In the genomic region with DNA sequence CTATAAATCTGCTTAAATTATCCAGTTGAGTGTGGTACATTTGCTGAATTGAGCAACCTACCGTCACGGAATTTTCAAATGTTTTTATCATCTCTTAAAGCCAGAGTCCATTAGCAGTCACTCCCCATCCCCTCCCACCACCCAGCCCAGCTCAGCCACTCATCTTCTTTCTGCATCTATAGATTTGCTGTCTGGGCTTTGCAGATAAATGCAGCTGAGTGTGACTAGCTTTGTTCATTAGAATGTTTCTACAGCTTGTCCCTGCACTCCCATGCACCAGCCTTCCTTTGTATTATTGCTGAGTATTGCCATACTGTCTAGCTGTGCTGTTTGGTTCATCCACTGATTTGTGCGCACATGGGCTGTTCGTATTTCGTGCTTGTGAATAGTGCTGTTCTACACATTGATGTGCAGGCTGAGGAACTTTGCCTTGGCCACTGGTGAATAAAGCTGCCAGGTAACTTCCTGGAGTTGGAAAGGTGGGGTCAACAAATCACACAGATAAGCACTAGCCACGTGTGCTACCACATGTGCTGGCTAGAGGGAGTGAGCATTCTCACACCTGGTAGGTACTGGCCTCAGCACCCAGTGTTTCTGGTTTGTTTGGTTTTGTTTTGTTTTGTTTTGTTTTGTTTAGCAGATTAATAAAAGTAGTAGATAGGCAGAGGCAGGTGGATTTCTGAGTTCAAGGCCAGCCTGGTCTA, we compare ENCODE assay signal across 13 mouse cellular contexts. TPM values are rescaled to one million over a fixed set of nuclear protein-coding genes. Genes with fewer than 3 reads are reported as not detected.
A peak's percentile ranks its signal among the peaks of the same experiment; 100 is the strongest.
DNase-seq lines count a peak whose midpoint lies in the region; ATAC-seq lines count a peak whose summit lies in the region.
"Had no signal": no experiment of that assay in that cellular context is flagged by ENCODE, and none has a peak within 500 bp of the region (broad histone marks: within the 10 kb centered on the region; RNA-seq: fewer than 3 reads in every experiment).

No protein-coding gene starts in this region.

- peak; percentile 38 to 66 for DNase-seq in spleen, postnatal 36 days (ENCODE audit: low spot score in 2 of 2)
- DNase-seq in spleen, adult 18-20 months, result no peak
- no peak for DNase-seq in cerebellum, postnatal 25 days
- no peak for DNase-seq in kidney, adult 9 months
- DNase-seq: gastrocnemius, postnatal 10 days; heart, postnatal 10 days; kidney, postnatal 36 days; right cerebral cortex, postnatal 25 days; thymus, postnatal 4 days had no signal

- no peak overlapping the region for H3K4me2 ChIP-seq in hindbrain, embryonic 16.5 days (ENCODE audit: low read length)
- H3K4me2 ChIP-seq: limb, embryonic 15.5 days had no signal

- H3K4me1 ChIP-seq in hindbrain, embryonic 16.5 days (ENCODE audit: control insufficient read depth, insufficient read depth, low read depth, low read length), result peaks cover 7% of the 10 kb centered on the region

- H3K36me3 ChIP-seq in hindbrain, embryonic 16.5 days (ENCODE audit: control insufficient read depth, insufficient read depth, low read length), result 0 out of 2 replicates have a peak, but pooled peaks cover 3% of the 10 kb centered on the region

- no peak overlapping the region for H3K4me3 ChIP-seq in hindbrain, embryonic 16.5 days (ENCODE audit: low read length)
- H3K4me3 ChIP-seq: limb, embryonic 15.5 days had no signal

- ATAC-seq in hindbrain, embryonic 16.5 days, result peak; percentile 60
- ATAC-seq in megakaryocyte progenitor cell, adult 5-6 weeks (replicated peaks; ENCODE audit: poor library complexity), result peak; percentile 92
- ATAC-seq in activated CD4-positive, CD25-positive, alpha-beta regulatory T cell, adult 4 months, result no peak

- WGBS in hindbrain, embryonic 16.5 days, result 70% methylated on average over 6 of the region's 6 CpGs

- no peaks in the 10 kb centered on the region for H3K9me3 ChIP-seq in hindbrain, embryonic 16.5 days (ENCODE audit: control insufficient read depth, low read length)
- H3K9me3 ChIP-seq: limb, embryonic 15.5 days had no signal

- no peaks in the 10 kb centered on the region for H3K27me3 ChIP-seq in hindbrain, embryonic 16.5 days (replicated peaks; ENCODE audit: control insufficient read depth, insufficient read depth, low read length)
- H3K27me3 ChIP-seq: limb, embryonic 15.5 days had no signal

- no peak overlapping the region for H3K9ac ChIP-seq in hindbrain, embryonic 16.5 days (ENCODE audit: low read depth, low read length)
- H3K9ac ChIP-seq: limb, embryonic 15.5 days had no signal

- no peak overlapping the region for H3K27ac ChIP-seq in hindbrain, embryonic 16.5 days (ENCODE audit: low read depth, low read length)
- H3K27ac ChIP-seq: limb, embryonic 15.5 days had no signal

RNA-seq across cellular contexts. Expression of a gene that starts 23.4 kb away (rescaled TPM):
- 36.8 and 42.0 TPM in 2 replicates for polyA plus RNA-seq in hindbrain, embryonic 16.5 days (2015; fragmentation: Nextera tagmentation; extraction: Ambion mirVana)
- total RNA-seq in megakaryocyte progenitor cell, adult 5-6 weeks (2015), result 17.6 and 18.0 TPM in 2 replicates
- 29.3 and 35.3 TPM in 2 replicates for total RNA-seq in megakaryocyte progenitor cell, adult 5-6 weeks (2017)
- 10 to 100 TPM; 14.6 to 15.9 TPM for polyA plus RNA-seq in activated CD4-positive, CD25-positive, alpha-beta regulatory T cell, adult 4 months (2017; shearing (Covaris generic))

RNA-seq across cellular contexts. Expression of a gene that starts 41.4 kb away (rescaled TPM):
- polyA plus RNA-seq in hindbrain, embryonic 16.5 days (2015; fragmentation: Nextera tagmentation; extraction: Ambion mirVana), result 87.4 and 98.0 TPM in 2 replicates
- total RNA-seq in megakaryocyte progenitor cell, adult 5-6 weeks (2015), result not detected in 2 replicates
- not detected in 2 replicates for total RNA-seq in megakaryocyte progenitor cell, adult 5-6 weeks (2017)
- under 1 TPM; 0.50 to 0.86 TPM for polyA plus RNA-seq in activated CD4-positive, CD25-positive, alpha-beta regulatory T cell, adult 4 months (2017; shearing (Covaris generic))

RNA-seq across cellular contexts. Expression of a gene that starts 42.3 kb away (rescaled TPM):
- 83.8 and 110 TPM in 2 replicates for polyA plus RNA-seq in hindbrain, embryonic 16.5 days (2015; fragmentation: Nextera tagmentation; extraction: Ambion mirVana)
- total RNA-seq in megakaryocyte progenitor cell, adult 5-6 weeks (2015), result not detected in 2 replicates
- total RNA-seq in megakaryocyte progenitor cell, adult 5-6 weeks (2017), result not detected in 2 replicates
- not detected for polyA plus RNA-seq in activated CD4-positive, CD25-positive, alpha-beta regulatory T cell, adult 4 months (2017; shearing (Covaris generic))

Comparison
In these comparisons a context has a peak if more than half of its experiments do, and no peak if none do; other contexts are left out.
1. DNase-seq: peak in spleen, postnatal 36 days (2 of 2); none in spleen, adult 18-20 months (0 of 2), cerebellum, postnatal 25 days (0 of 2) and kidney, adult 9 months (single experiment).
2. RNA of a gene that starts 41.4 kb away (polyA plus RNA-seq): 87.4 to 98.0 TPM in hindbrain, embryonic 16.5 days; 0.50 to 0.86 TPM in activated CD4-positive, CD25-positive, alpha-beta regulatory T cell, adult 4 months; every median in the first group is over 10 times any median in the second.
3. RNA of a gene that starts 42.3 kb away (polyA plus RNA-seq): 83.8 to 110 TPM in hindbrain, embryonic 16.5 days; not detected in activated CD4-positive, CD25-positive, alpha-beta regulatory T cell, adult 4 months; every median in the first group is over 10 times any median in the second.